Mouse (Mus musculus) cerebellum, adult 9-11 months (tissue): Measurements from ENCODE around the gene Hist1h2ad.
"Not testable (repeated sequence)": the region's sequence is repeated elsewhere in the genome, so short reads cannot be mapped to it uniquely, and the experiment has no call there.

ENCODE experiments used
- DNase-seq: peaks from one replicate; pipeline ENCODE4 v3.0.0; 2022

The Hist1h2ad gene

GRCm38 (mm10) chr13:23573898-23574524 is at the start of gene Hist1h2ad, which contains the start of gene Hist1h2bf:
Gene Hist1h2ad (plus strand): TSS chr13:23574381.
Gene Hist1h2bf (minus strand): TSS chr13:23574196.
- DNase-seq: peak; percentile 86

- DNase-seq: peak; percentile 70
Measured at GRCm38 (mm10) chr13:23524654-23525053, 49.5 kb upstream of the Hist1h2ad start.

GRCm38 (mm10) chr13:23525901-23526300 is 48.3 kb upstream of the Hist1h2ad start:
- no peak for DNase-seq

- DNase-seq: peak; percentile 89
Measured at GRCm38 (mm10) chr13:23526312-23526711, 47.9 kb upstream of the Hist1h2ad start.

- no peak for DNase-seq
Measured at GRCm38 (mm10) chr13:23529005-23529404, 45.2 kb upstream of the Hist1h2ad start.

- DNase-seq: no peak
Measured at GRCm38 (mm10) chr13:23529480-23530165, 44.6 kb upstream of the Hist1h2ad start.

- peak; percentile 68 for DNase-seq
Measured at GRCm38 (mm10) chr13:23530181-23530900, 43.8 kb upstream of the Hist1h2ad start.

GRCm38 (mm10) chr13:23530901-23531875 is 43.0 kb upstream of the Hist1h2ad start, which contains the start of gene Hist1h4h:
Gene Hist1h4h (plus strand): TSS chr13:23531050.
- DNase-seq: peak; percentile 99

- no peak for DNase-seq
Measured at GRCm38 (mm10) chr13:23532262-23533075, 41.7 kb upstream of the Hist1h2ad start.

GRCm38 (mm10) chr13:23533560-23534367 is 40.4 kb upstream of the Hist1h2ad start, which contains the start of gene Hist1h2af:
Gene Hist1h2af (plus strand): TSS chr13:23533906.
- DNase-seq: peak; percentile 84

- no peak for DNase-seq
Measured at GRCm38 (mm10) chr13:23534368-23535131, 39.6 kb upstream of the Hist1h2ad start.

- peak; percentile 89 for DNase-seq
Measured at GRCm38 (mm10) chr13:23535137-23536075, 38.8 kb upstream of the Hist1h2ad start, which contains the start of gene Hist1h3g. Gene Hist1h3g (plus strand): TSS chr13:23535422.

- DNase-seq: no peak
Measured at GRCm38 (mm10) chr13:23536076-23536822, 37.9 kb upstream of the Hist1h2ad start.

GRCm38 (mm10) chr13:23537006-23537710 is 37.0 kb upstream of the Hist1h2ad start:
- no peak for DNase-seq

- DNase-seq: no peak
Measured at GRCm38 (mm10) chr13:23538249-23538648, 35.9 kb upstream of the Hist1h2ad start.

GRCm38 (mm10) chr13:23539821-23540220 is 34.4 kb upstream of the Hist1h2ad start:
- not testable (repeated sequence) for DNase-seq

GRCm38 (mm10) chr13:23541497-23541896 is 32.7 kb upstream of the Hist1h2ad start:
- DNase-seq: no peak
